Mouse (Mus musculus): ENCODE measurements around the gene Ryr2. TPM values are rescaled to one million over a fixed set of nuclear protein-coding genes. Genes with fewer than 3 reads are reported as not detected.

The Ryr2 gene
- total RNA-seq, 2 experiments from 2014 or later, result 158 to 215 TPM

DNA sequence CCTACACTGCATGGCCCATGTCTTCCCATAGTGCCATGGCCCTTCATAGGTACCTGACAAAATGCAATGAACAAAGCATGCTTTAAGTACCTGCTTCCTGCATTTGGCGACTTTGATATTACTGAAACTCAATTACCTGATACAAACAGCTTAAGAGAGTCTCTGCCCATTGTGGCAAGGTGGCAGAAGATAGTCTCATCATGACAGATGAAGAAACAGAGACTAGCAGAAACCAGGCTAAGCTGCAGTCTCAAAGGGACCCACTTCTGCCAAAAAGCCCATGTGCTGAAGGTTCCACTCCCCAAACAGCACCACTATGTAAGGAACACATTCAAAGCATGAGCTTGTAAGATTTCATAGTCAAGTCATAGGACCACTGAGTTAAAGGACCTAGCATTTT lies 7.8 kb downstream of the Ryr2 start:
- intact Hi-C loops (cut with DNase I), result no loop called here
- DNase-seq (ENCODE audit: low spot score in 2 of 2), result no peak

DNA sequence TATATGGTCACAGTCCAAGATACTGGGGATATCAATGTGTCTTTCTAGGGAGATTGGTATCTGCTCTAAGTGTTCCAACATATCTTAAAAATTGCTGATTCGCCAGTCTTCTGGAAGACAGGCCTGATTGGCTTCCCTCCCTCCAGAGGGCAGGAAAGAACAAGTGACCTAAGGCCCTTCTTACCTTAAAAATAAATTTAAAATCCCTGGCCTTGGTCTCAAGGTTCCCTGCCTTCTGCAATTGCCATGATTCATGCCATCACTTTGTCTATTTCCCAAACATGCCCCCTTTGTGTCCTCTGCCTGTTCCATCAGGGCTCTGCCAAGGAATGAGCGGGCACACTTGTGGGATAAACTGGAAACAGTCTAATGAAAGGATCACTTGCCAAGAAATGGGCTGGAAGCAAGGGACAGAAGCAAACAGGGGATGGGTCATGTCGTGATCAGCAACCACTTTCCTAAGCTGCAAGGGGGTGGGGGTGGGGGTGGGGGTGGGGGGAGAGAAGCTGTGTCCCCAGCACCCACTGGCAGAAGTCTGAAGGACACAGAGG lies 10.3 kb downstream of the Ryr2 start:
- DNase-seq (ENCODE audit: low spot score in 2 of 2), result no peak
- intact Hi-C loops (cut with DNase I), result no loop called here

- DNase-seq (ENCODE audit: low spot score in 2 of 2), result no peak
- intact Hi-C loops (cut with DNase I), result no loop called here
Measured at GRCm38 (mm10) chr13:12094569-12094968, 12.2 kb downstream of the Ryr2 start.

GRCm38 (mm10) chr13:12093146-12093545 lies 13.6 kb downstream of the Ryr2 start:
- intact Hi-C loops (cut with DNase I), result no loop called here
- no peak for DNase-seq (ENCODE audit: low spot score in 2 of 2)

DNA sequence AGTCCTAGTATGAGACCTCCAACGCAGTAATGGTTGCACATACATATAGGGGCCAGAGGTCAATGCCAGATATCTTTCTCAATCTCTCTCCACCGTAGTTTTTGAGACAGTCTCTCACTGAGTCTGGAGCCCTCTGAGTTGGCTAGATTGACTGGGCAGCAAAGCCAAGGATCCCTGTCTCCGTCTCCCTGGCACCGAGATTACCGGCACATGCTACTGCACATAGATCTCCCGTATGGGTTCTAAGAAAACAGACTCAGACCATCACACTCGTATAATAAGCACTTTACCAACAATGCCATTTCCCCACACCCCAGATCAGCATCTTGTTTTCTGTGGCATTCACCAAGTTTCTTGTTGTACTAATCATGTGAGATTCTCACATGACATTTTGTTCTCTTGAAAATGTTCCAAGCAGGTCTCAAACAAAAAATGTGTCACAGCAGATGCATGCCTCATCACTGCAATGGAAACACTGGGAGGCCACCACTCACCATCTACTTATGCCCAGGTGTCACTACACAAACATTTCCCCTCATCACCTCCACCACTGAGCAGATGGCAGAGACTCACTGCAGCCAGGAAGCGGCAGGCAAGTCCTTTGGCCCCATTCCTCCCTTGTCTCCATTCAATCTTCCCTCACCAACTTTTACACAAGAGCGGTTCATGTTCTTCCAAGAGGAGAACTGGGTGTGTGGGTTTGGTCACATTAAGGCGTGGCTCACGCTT lies 14.2 kb downstream of the Ryr2 start:
- no peak for DNase-seq (ENCODE audit: low spot score in 2 of 2)
- intact Hi-C loops (cut with DNase I), result no loop called here

GRCm38 (mm10) chr13:12084112-12084475 lies 22.7 kb downstream of the Ryr2 start:
- no peak for DNase-seq (ENCODE audit: low spot score in 2 of 2)
- intact Hi-C loops (cut with DNase I), result no loop called here

DNA sequence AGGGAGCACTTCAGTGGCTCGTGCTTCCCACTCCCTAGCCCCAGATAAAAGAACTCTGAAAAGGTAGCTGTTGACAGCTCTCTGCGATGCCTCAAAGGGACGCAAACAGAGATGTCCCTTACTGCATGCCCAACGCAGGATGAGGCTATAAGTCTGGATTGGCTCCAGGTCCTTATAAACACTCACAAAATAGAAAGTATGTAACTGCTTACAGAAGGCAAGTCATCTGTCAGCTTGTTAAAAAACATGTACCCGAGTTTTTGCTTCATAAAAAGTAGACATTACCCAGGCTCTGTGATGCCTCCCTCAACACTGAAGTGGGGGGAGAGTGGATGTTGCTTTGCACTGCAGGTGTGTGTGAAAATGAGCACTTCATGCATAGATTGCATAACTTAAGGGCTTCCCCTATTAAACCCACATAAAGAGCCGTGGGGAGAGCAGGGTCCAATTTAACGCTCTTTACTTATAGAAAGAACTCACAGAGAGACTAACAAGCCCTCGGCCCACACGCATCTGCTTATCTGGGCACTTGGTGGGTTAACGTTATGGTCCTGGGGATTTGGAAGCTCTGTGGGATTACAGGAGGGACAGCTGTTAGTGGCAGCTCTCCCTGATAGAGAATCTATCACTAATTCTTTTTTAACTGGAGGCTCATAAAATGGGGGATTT lies 23.2 kb downstream of the Ryr2 start:
- DNase-seq (ENCODE audit: low spot score in 2 of 2), result no peak
- intact Hi-C loops (cut with DNase I), result no loop called here

DNA sequence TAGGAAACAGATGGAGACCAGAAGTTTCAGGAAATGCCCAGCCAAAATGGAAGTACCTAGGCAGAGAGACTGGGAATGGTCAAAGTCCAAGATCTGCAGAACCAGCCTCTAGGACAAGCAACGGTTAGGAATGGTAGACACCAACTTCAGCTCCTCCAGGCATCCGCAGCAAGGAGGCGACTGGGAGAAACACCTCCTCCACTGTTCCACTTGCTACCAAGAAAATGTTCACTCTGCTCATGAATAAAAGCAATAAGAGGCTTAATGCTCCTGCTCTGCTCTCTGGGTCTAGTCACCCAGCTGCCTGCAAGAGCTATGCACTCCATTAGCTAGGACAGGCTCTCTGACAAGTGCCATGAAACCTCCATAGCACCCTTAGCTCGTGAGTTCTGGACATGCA lies 26.2 kb downstream of the Ryr2 start:
- intact Hi-C loops (cut with DNase I), result no loop called here
- DNase-seq (ENCODE audit: low spot score in 2 of 2), result peak in 1 of 2 experiments; percentile 46

- intact Hi-C loops (cut with DNase I), result no loop called here
Measured at GRCm38 (mm10) chr13:12079536-12079935, 27.2 kb downstream of the Ryr2 start.

DNA sequence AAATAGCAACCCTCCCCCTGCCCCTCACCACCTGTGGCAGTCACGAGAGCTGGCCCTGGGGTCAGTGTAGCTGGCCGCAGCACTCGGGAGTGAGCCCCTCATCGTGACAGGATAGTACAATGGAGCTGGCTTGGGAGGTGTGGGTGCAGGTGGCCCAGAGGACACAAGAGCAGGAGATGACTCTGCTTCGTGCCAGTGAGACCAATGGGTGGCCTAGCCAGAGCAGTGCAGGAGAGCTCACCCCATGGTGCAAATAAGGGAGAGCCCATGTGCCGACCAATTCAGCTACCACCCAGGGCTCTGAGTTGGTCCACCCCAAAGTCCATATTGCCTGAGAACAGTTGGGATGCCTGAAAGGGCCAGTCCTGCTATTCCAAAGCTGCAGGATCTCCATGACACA lies 31.8 kb downstream of the Ryr2 start:
- DNase-seq (ENCODE audit: low spot score in 2 of 2), result no peak
- intact Hi-C loops (cut with DNase I), result no loop called here

More at GRCm38 (mm10) chr13:12079536-12079935, 27.2 kb downstream of the Ryr2 start:
- no peak for DNase-seq (ENCODE audit: low spot score in 2 of 2)

- DNase-seq (ENCODE audit: low spot score in 2 of 2), result no peak
- intact Hi-C loops (cut with DNase I), result no loop called here
Measured at GRCm38 (mm10) chr13:12072571-12072970, 34.2 kb downstream of the Ryr2 start.

DNA sequence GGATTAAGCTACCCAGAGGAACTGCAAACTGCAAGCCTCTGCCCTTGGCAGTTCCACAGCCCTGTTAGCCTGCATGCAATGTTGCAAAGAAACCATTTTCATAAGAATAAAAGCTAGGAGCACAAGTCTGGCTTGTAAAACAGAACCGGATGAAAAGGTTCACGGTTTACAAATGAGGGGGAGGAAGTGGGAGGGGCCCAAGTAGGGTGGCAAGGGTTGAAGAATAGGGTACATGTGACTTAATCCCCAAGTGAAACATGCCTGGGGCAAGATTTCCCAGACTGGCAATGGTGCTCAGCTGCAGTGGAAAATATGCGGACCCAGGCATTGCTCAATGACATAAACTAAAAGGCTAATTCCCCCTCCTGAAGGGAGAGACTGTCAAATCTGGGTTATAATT lies 34.6 kb downstream of the Ryr2 start:
- intact Hi-C loops (cut with DNase I), result no loop called here
- no peak for DNase-seq (ENCODE audit: low spot score in 2 of 2)

DNA sequence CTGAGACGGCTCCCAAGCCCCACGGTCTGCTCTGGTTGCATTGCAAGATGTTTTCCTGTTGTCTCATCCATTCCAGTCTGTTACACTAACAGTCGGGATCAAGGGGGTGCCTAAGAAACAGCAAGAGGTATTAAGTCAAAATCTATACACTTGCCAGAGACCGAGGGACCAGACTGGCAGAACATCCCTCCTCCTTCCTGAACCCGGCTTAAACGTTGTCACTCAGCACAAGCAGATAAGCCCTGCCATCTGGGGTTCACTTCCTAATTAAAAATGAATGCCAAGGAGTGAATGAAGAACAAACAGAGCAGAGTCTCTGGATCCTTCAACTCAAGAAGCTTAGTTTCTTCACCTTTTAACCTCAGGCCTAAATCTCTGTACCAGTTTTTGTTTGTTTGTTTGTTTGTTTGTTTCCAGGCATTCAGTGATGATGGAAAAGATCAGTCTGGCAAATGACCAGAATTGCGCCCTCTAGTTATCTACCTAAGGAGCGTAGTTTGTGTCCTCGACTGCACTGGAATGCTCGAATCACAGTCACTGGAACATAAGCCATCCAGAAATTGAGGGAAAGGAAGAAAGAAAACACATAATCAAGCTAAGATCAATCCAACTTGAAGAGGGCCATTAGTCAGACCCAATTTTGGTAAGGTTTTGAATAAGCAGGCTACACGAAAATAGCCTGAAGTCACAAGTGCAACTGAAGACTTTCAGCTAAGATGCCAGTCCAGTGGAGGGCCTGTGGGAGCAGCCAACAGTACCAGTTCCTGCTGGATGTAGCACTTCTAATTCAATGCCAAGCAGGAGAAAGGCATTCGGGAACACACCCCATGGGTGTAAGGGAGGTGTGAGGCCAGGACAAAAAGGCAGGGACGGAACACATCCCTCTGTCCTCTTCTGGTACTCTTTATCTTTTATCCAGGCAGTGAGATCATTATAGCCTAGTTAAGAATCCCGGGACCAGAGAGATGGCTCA lies 36.3 kb downstream of the Ryr2 start:
- intact Hi-C loops (cut with DNase I), result no loop called here
- DNase-seq (ENCODE audit: low spot score in 2 of 2), result no peak

GRCm38 (mm10) chr13:12064576-12064975 lies 42.2 kb downstream of the Ryr2 start:
- DNase-seq (ENCODE audit: low spot score in 2 of 2), result no peak
- intact Hi-C loops (cut with DNase I), result no loop called here

GRCm38 (mm10) chr13:12063561-12063960 lies 43.2 kb downstream of the Ryr2 start:
- intact Hi-C loops (cut with DNase I), result no loop called here

GRCm38 (mm10) chr13:12057357-12057771 lies 49.4 kb downstream of the Ryr2 start:
- DNase-seq (ENCODE audit: low spot score in 2 of 2), result no peak
- intact Hi-C loops (cut with DNase I), result no loop called here

More at GRCm38 (mm10) chr13:12063561-12063960, 43.2 kb downstream of the Ryr2 start:
- DNase-seq (ENCODE audit: low spot score in 2 of 2), result no peak

DNA sequence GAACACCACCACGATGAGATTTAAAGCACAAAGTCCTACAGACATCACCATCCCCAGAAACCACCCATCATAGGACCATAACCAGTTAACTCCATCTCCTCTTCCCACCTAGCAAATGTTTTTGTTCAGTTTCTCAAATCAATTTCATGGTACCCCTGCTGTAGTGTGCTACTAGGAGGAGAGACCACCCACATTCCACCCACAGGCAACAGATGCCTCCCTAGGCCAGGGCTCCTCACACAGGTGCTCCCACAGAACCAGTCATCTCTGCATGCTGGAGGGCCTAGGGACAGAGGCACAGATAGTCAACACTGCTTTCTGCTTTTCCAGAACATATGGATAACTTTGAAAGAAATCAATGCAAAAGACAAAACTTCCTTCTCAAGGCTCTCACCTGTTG lies 50.8 kb downstream of the Ryr2 start:
- intact Hi-C loops (cut with DNase I), result no loop called here
- DNase-seq (ENCODE audit: low spot score in 2 of 2), result no peak

- DNase-seq (ENCODE audit: low spot score in 2 of 2), result no peak
- intact Hi-C loops (cut with DNase I), result no loop called here
Measured at GRCm38 (mm10) chr13:12053910-12054309, 52.8 kb downstream of the Ryr2 start.

- DNase-seq (ENCODE audit: low spot score in 2 of 2), result no peak
- intact Hi-C loops (cut with DNase I), result no loop called here
Measured at GRCm38 (mm10) chr13:12050809-12051208, 55.9 kb downstream of the Ryr2 start.

GRCm38 (mm10) chr13:12047059-12047458 lies 59.7 kb downstream of the Ryr2 start:
- no peak for DNase-seq (ENCODE audit: low spot score in 2 of 2)
- intact Hi-C loops (cut with DNase I), result loop anchor here (5.0 kb wide), 1 partner anchor 35 kb away; no protein-coding TSS in a partner anchor
